Comparison of ENCODE assay signal across 8 mouse cellular contexts in the genomic region with DNA sequence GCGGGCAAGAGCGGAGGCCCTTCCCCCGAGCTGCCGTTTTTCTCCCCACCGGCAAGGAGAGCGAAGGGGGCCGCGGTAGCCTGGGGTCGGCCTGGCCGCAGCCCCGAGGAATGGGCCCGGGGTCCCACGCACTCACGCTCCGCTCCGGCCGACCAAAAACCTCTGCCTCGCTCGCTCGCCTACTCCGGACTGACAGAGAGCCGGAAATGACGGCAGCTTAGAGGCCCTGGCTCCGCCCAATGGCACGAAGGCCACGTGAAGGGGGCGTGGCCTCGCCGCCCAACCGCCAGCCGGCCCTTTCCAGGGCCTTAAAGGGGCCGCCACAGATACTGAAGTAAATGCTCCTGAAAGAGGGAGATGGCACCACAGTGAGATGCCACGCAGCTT. TPM values are rescaled to one million over a fixed set of nuclear protein-coding genes. Genes with fewer than 3 reads are reported as not detected.
DNase-seq lines count a peak whose midpoint lies in the region; ATAC-seq and TF ChIP-seq lines count a peak whose summit lies in the region.

No protein-coding gene starts in this region.

- peaks cover 24% of the 10 kb centered on the region for H3K79me2 ChIP-seq in MEL (ENCODE audit: control insufficient read depth, insufficient read depth, low read length, poor library complexity)

- peak; percentile 100 for ATAC-seq in forebrain, embryonic 16.5 days
- ATAC-seq in neural tube, embryonic 15.5 days (ENCODE audit: low FRiP score), result peak; percentile 100

- peak; percentile 94 to 98 for TF ChIP-seq POLR2A in MEL (IDR thresholded peaks at IDR 0.05; ENCODE audit: control insufficient read depth in 1 of 2, insufficient read depth in 1 of 2, low read depth in 1 of 2, low read length in 2 of 2, poor library complexity in 1 of 2)

- peak overlapping the region; percentile 92 for H3K9ac ChIP-seq in MEL (ENCODE audit: control insufficient read depth, low read depth, low read length, poor library complexity, severe bottlenecking)
- peak overlapping the region; percentile 93 for H3K9ac ChIP-seq in forebrain, embryonic 16.5 days (replicated peaks; ENCODE audit: low read depth, low read length)
- H3K9ac ChIP-seq in neural tube, embryonic 15.5 days (replicated peaks), result peak overlapping the region; percentile 82

- TF ChIP-seq RAD21 in MEL (IDR thresholded peaks at IDR 0.05; ENCODE audit: low read depth, low read length), result no peak

- H3K4me2 ChIP-seq in forebrain, embryonic 16.5 days (ENCODE audit: low read length), result peak overlapping the region; percentile 82
- H3K4me2 ChIP-seq in neural tube, embryonic 15.5 days, result peak overlapping the region; percentile 80

- TF ChIP-seq CTCF in MEL (IDR thresholded peaks at IDR 0.05 in 2 of 3, conservative IDR thresholded peaks at IDR 0.05 in 1 of 3; ENCODE audit: control insufficient read depth in 1 of 3, insufficient read depth in 1 of 3, low read depth in 2 of 3, low read length in 3 of 3, poor library complexity in 1 of 3, severe bottlenecking in 1 of 3), result 0 out of 6 replicates have a peak, but pooled peaks of 1 of the 3 experiments have one; percentile 3

- under 1% methylated on average over 32 of the region's 33 CpGs for WGBS in forebrain, embryonic 16.5 days
- WGBS in neural tube, embryonic 15.5 days, result 1% methylated on average over 33 of the region's 33 CpGs

- H3K36me3 ChIP-seq in MEL (ENCODE audit: control insufficient read depth in 1 of 2, insufficient read depth in 2 of 2, low read length in 2 of 2), result peaks cover 25% of the 10 kb centered on the region in 2 experiments
- H3K36me3 ChIP-seq in forebrain, embryonic 16.5 days (ENCODE audit: control insufficient read depth, insufficient read depth), result peaks cover 8% of the 10 kb centered on the region
- H3K36me3 ChIP-seq in neural tube, embryonic 15.5 days, result peaks cover 8% of the 10 kb centered on the region

- peaks cover 0 to 1% of the 10 kb centered on the region in 2 experiments; a peak in 1 of 4 replicates for H3K27me3 ChIP-seq in MEL (ENCODE audit: control insufficient read depth in 1 of 2, insufficient read depth in 2 of 2, low read length in 2 of 2)
- no peaks in the 10 kb centered on the region for H3K27me3 ChIP-seq in forebrain, embryonic 16.5 days (replicated peaks; ENCODE audit: control insufficient read depth, insufficient read depth, low read length)
- H3K27me3 ChIP-seq in neural tube, embryonic 15.5 days (replicated peaks), result no peaks in the 10 kb centered on the region

- DNase-seq in MEL (ENCODE audit: low read depth, low spot score), result peak; percentile 98
- peak; percentile 95 to 97 for DNase-seq in cerebellum, adult 18-20 months
- peak; percentile 94 to 95 for DNase-seq in heart, postnatal 36 days
- peak; percentile 94 to 97 for DNase-seq in layer of hippocampus, adult 18-20 months (ENCODE audit: low spot score in 2 of 2)
- peak; percentile 93 to 95 for DNase-seq in lung, adult 18-20 months
- DNase-seq in testis, postnatal 10 days (ENCODE audit: low spot score), result peak; percentile 97

- TF ChIP-seq EP300 in MEL (IDR thresholded peaks at IDR 0.05; ENCODE audit: low read depth in 1 of 2, low read length in 2 of 2), result peak in 1 of 2 experiments; percentile 74; a peak in 2 of 4 replicates

- H3K4me3 ChIP-seq in MEL (ENCODE audit: control insufficient read depth in 1 of 2, insufficient read depth in 1 of 2, low read depth in 2 of 2, low read length in 2 of 2), result peak overlapping the region; percentile 86 to 92
- H3K4me3 ChIP-seq in forebrain, embryonic 16.5 days (replicated peaks; ENCODE audit: low read length), result peak overlapping the region; percentile 95
- H3K4me3 ChIP-seq in neural tube, embryonic 15.5 days (replicated peaks), result peak overlapping the region; percentile 77

- H3K4me1 ChIP-seq in MEL (ENCODE audit: control insufficient read depth in 1 of 2, insufficient read depth in 2 of 2, low read length in 2 of 2), result peaks cover 6 to 8% of the 10 kb centered on the region in 2 experiments; a peak in 3 of 4 replicates
- H3K4me1 ChIP-seq in forebrain, embryonic 16.5 days (replicated peaks; ENCODE audit: control insufficient read depth, insufficient read depth, low read length), result peaks cover 18% of the 10 kb centered on the region
- H3K4me1 ChIP-seq in neural tube, embryonic 15.5 days, result peaks cover 30% of the 10 kb centered on the region

- H3K9me3 ChIP-seq in MEL (replicated peaks; ENCODE audit: insufficient read depth, low read length), result no peaks in the 10 kb centered on the region
- no peaks in the 10 kb centered on the region for H3K9me3 ChIP-seq in forebrain, embryonic 16.5 days (ENCODE audit: control insufficient read depth, low read length)
- no peaks in the 10 kb centered on the region for H3K9me3 ChIP-seq in neural tube, embryonic 15.5 days (replicated peaks)

- peak overlapping the region; percentile 45 for H3K27ac ChIP-seq in MEL (ENCODE audit: control insufficient read depth, low read depth, low read length)
- H3K27ac ChIP-seq in forebrain, embryonic 16.5 days (ENCODE audit: low read length), result peak overlapping the region; percentile 83
- peak overlapping the region; percentile 79 for H3K27ac ChIP-seq in neural tube, embryonic 15.5 days (replicated peaks)

- intact Hi-C loops in heart, postnatal 36 days (cut with DNase I), result loop anchor here (1.0 to 10.0 kb wide), 3 partner anchors 71 to 829 kb away; a partner anchor contains a TSS

TF ChIP-seq in MEL, 35 proteins besides CTCF, POLR2A, EP300 and RAD21 (continues in another document):
- TF ChIP-seq NELFE (IDR thresholded peaks at IDR 0.05; ENCODE audit: low read depth, low read length) (peak; percentile 99), RCOR1 (IDR thresholded peaks at IDR 0.05; ENCODE audit: low read depth, low read length) (peak; percentile 46; the same call in 1 of the 2 replicates), MXI1 (IDR thresholded peaks at IDR 0.05; ENCODE audit: low read depth, low read length) (peak; percentile 96), E2F4 (IDR thresholded peaks at IDR 0.05; ENCODE audit: borderline replicate concordance, low read depth, low read length) (no peak), SMC3 (IDR thresholded peaks at IDR 0.05; ENCODE audit: low read depth, low read length) (no peak), TBP (IDR thresholded peaks at IDR 0.05; ENCODE audit: low read depth, low read length) (peak; percentile 95), ELF1 (IDR thresholded peaks at IDR 0.05; ENCODE audit: low read depth, low read length) (peak; percentile 80), TCF12 (IDR thresholded peaks at IDR 0.05; ENCODE audit: low read depth, low read length) (peak; percentile 93), KAT2A (conservative IDR thresholded peaks at IDR 0.05; ENCODE audit: low read depth, low read length) (no peak; the same call in 1 of the 2 replicates), MYC (IDR thresholded peaks at IDR 0.05; ENCODE audit: low read depth, low read length) (peak; percentile 39; the same call in 1 of the 2 replicates), MAFK (IDR thresholded peaks at IDR 0.05; ENCODE audit: borderline replicate concordance, low read depth, low read length) (no peak), USF2 (IDR thresholded peaks at IDR 0.05; ENCODE audit: borderline replicate concordance in 1 of 2, insufficient read depth in 1 of 2, low read depth in 1 of 2, low read length in 2 of 2) (peak in 1 of 2 experiments; percentile 87; a peak in 2 of 4 replicates), HCFC1 (IDR thresholded peaks at IDR 0.05; ENCODE audit: low read depth, low read length) (peak; percentile 87), ZKSCAN1 (IDR thresholded peaks at IDR 0.05; ENCODE audit: low read depth, low read length) (no peak), ZNF384 (IDR thresholded peaks at IDR 0.05; ENCODE audit: low read depth, low read length) (no peak), ETS1 (IDR thresholded peaks at IDR 0.05; ENCODE audit: low read depth, low read length) (peak; percentile 73), ZC3H11A (IDR thresholded peaks at IDR 0.05; ENCODE audit: low read depth, low read length) (no peak), BHLHE40 (IDR thresholded peaks at IDR 0.05; ENCODE audit: borderline replicate concordance, low read depth, low read length) (peak; percentile 97), ZMIZ1 (IDR thresholded peaks at IDR 0.05; ENCODE audit: low read depth, low read length) (peak; percentile 98), POLR2AphosphoS5 (IDR thresholded peaks at IDR 0.05; ENCODE audit: borderline replicate concordance, low read depth, low read length) (0 out of 2 replicates have a peak, but pooled peaks have one; percentile 50), MYB (IDR thresholded peaks at IDR 0.05; ENCODE audit: low read depth, low read length) (peak; percentile 93), CHD2 (IDR thresholded peaks at IDR 0.05; ENCODE audit: low read length) (no peak), MAX (IDR thresholded peaks at IDR 0.05; ENCODE audit: low read length) (peak; percentile 93), TAL1 (IDR thresholded peaks at IDR 0.05; ENCODE audit: low read length) (no peak), POLR2AphosphoS2 (IDR thresholded peaks at IDR 0.05; ENCODE audit: low read length) (peak; percentile 99), MEF2A (IDR thresholded peaks at IDR 0.05; ENCODE audit: extremely low read depth, insufficient replicate concordance, low read depth, low read length, poor library complexity, severe bottlenecking) (no peak), UBTF (IDR thresholded peaks at IDR 0.05; ENCODE audit: borderline replicate concordance, insufficient read depth, low read depth, low read length) (no peak; the same call in 1 of the 2 replicates), GATA1 (IDR thresholded peaks at IDR 0.05; ENCODE audit: low read depth, low read length) (no peak), USF1 (IDR thresholded peaks at IDR 0.05; ENCODE audit: low read depth, low read length) (peak; percentile 98), CHD1 (IDR thresholded peaks at IDR 0.05; ENCODE audit: low read depth, low read length) (no peak; the same call in 1 of the 2 replicates), SIN3A (IDR thresholded peaks at IDR 0.05; ENCODE audit: low read length) (peak; percentile 99), JUND (IDR thresholded peaks at IDR 0.05; ENCODE audit: low read depth, low read length) (no peak), NRF1 (IDR thresholded peaks at IDR 0.05; ENCODE audit: insufficient read depth, low read depth, low read length, poor library complexity, severe bottlenecking) (no peak)

RNA-seq across cellular contexts. Expression of a gene that starts 1.0 kb away (rescaled TPM):
- total RNA-seq in MEL (2012; rRNA removed), result 369 and 372 TPM in 2 replicates
- polyA plus RNA-seq in MEL (2012; ENCODE audit: insufficient read depth in 1 of 2, insufficient read length in 2 of 2, low read depth in 1 of 2, low replicate concordance in 2 of 2, missing spikeins in 1 of 2), result 100 to 1,000 TPM in 1 of 2 experiments, not detected in 1; 710 TPM
- polyA plus RNA-seq in forebrain, embryonic 16.5 days (2015; fragmentation: Nextera tagmentation; extraction: Ambion mirVana), result 463 and 464 TPM in 2 replicates
- 10 to 100 TPM; 84.5 to 93.1 TPM for total RNA-seq in heart, postnatal 36 days (2021)
- total RNA-seq in layer of hippocampus, adult 18-20 months (2021), result 100 to 1,000 TPM; 336 to 350 TPM
- polyA plus RNA-seq in neural tube, embryonic 15.5 days (2015; fragmentation: Nextera tagmentation; extraction: Ambion mirVana), result 575 TPM in 2 replicates

Comparison
In these comparisons a context has a peak if more than half of its experiments do, and no peak if none do; other contexts are left out.
1. Peak in every context shown above with its lines: DNase-seq, ATAC-seq, H3K4me3 ChIP-seq and H3K27ac ChIP-seq.